Mouse (Mus musculus): ENCODE results near the gene Phf21b. TPM values are rescaled to one million over a fixed set of nuclear protein-coding genes. Genes with fewer than 3 reads are reported as not detected.
"Not testable (repeated sequence)": the region's sequence is repeated elsewhere in the genome, so short reads cannot be mapped to it uniquely, and the experiment has no call there.

Gene Phf21b
- polyA plus RNA-seq (2012; rRNA removed): 2.1 and 5.1 TPM in 2 replicates

GRCm38 (mm10) chr15:84856006-84856995 is at the start of gene Phf21b:
TSS of gene Phf21b (minus strand) at chr15:84856049.
- Histone ChIP-seq H3K4me3 (ENCODE audit: low read depth, low read length) (peak within 1 kb of the TSS; percentile 72), H3K4me1 (ENCODE audit: control insufficient read depth, insufficient read depth, insufficient read length, low read length) (peaks cover 18% of the 10 kb centered on the region), H3K27ac (ENCODE audit: insufficient read depth, low read depth, low read length) (peak within 1 kb of the TSS; percentile 59), H3K36me3 (ENCODE audit: control insufficient read depth, insufficient read depth, low read length) (no peaks in the 10 kb centered on the region), H3K27me3 (ENCODE audit: control insufficient read depth, insufficient read depth, low read length) (0 out of 2 replicates have a peak, but pooled peaks cover 10% of the 10 kb centered on the region)
- under 1% methylated on average over 76 of the region's 76 CpGs for WGBS
- TF ChIP-seq CTCF (IDR thresholded peaks at IDR 0.05; ENCODE audit: extremely low read depth, insufficient read length, insufficient replicate concordance, low read depth, low read length): no peak
- no peak for TF ChIP-seq POLR2A (IDR thresholded peaks at IDR 0.05; ENCODE audit: low read depth, low read length)

- Histone ChIP-seq H3K36me3 (ENCODE audit: control insufficient read depth, insufficient read depth, low read length) (no peaks in the 10 kb centered on the region), H3K27me3 (ENCODE audit: control insufficient read depth, insufficient read depth, low read length) (no peaks in the 10 kb centered on the region), H3K27ac (ENCODE audit: insufficient read depth, low read depth, low read length) (no peak overlapping the region), H3K4me1 (ENCODE audit: control insufficient read depth, insufficient read depth, insufficient read length, low read length) (no peaks in the 10 kb centered on the region), H3K4me3 (ENCODE audit: low read depth, low read length) (no peak overlapping the region)
- WGBS: 77% methylated on average over 7 of the region's 7 CpGs
- no peak for TF ChIP-seq CTCF (IDR thresholded peaks at IDR 0.05; ENCODE audit: extremely low read depth, insufficient read length, insufficient replicate concordance, low read depth, low read length)
- TF ChIP-seq POLR2A (IDR thresholded peaks at IDR 0.05; ENCODE audit: low read depth, low read length): no peak
Measured at GRCm38 (mm10) chr15:84903843-84904385, 48.1 kb upstream of the Phf21b start.

GRCm38 (mm10) chr15:84898077-84898476 is 42.2 kb upstream of the Phf21b start:
- Histone ChIP-seq H3K4me1 (ENCODE audit: control insufficient read depth, insufficient read depth, insufficient read length, low read length) (peaks cover 2% of the 10 kb centered on the region; the same call in 1 of the 2 replicates), H3K27me3 (ENCODE audit: control insufficient read depth, insufficient read depth, low read length) (no peaks in the 10 kb centered on the region), H3K4me3 (ENCODE audit: low read depth, low read length) (no peak overlapping the region), H3K36me3 (ENCODE audit: control insufficient read depth, insufficient read depth, low read length) (no peaks in the 10 kb centered on the region), H3K27ac (ENCODE audit: insufficient read depth, low read depth, low read length) (no peak overlapping the region)
- 14% methylated on average over 7 of the region's 7 CpGs for WGBS
- no peak for TF ChIP-seq CTCF (IDR thresholded peaks at IDR 0.05; ENCODE audit: extremely low read depth, insufficient read length, insufficient replicate concordance, low read depth, low read length)
- TF ChIP-seq POLR2A (IDR thresholded peaks at IDR 0.05; ENCODE audit: low read depth, low read length): no peak

- Histone ChIP-seq H3K4me3 (ENCODE audit: low read depth, low read length) (no peak overlapping the region), H3K36me3 (ENCODE audit: control insufficient read depth, insufficient read depth, low read length) (no peaks in the 10 kb centered on the region), H3K27me3 (ENCODE audit: control insufficient read depth, insufficient read depth, low read length) (no peaks in the 10 kb centered on the region), H3K4me1 (ENCODE audit: control insufficient read depth, insufficient read depth, insufficient read length, low read length) (peaks cover 2% of the 10 kb centered on the region; the same call in 1 of the 2 replicates), H3K27ac (ENCODE audit: insufficient read depth, low read depth, low read length) (no peak overlapping the region)
- TF ChIP-seq POLR2A (IDR thresholded peaks at IDR 0.05; ENCODE audit: low read depth, low read length) (no peak), CTCF (IDR thresholded peaks at IDR 0.05; ENCODE audit: extremely low read depth, insufficient read length, insufficient replicate concordance, low read depth, low read length) (no peak)
- WGBS: 58% methylated on average over 1 of the region's 1 CpGs
Measured at GRCm38 (mm10) chr15:84896664-84897063, 40.8 kb upstream of the Phf21b start.

GRCm38 (mm10) chr15:84896216-84896615 is 40.4 kb upstream of the Phf21b start:
- not testable (repeated sequence) for H3K36me3 ChIP-seq (ENCODE audit: control insufficient read depth, insufficient read depth, low read length); H3K4me3 ChIP-seq (ENCODE audit: low read depth, low read length); H3K27me3 ChIP-seq (ENCODE audit: control insufficient read depth, insufficient read depth, low read length); H3K4me1 ChIP-seq (ENCODE audit: control insufficient read depth, insufficient read depth, insufficient read length, low read length); H3K27ac ChIP-seq (ENCODE audit: insufficient read depth, low read depth, low read length)
- 27% methylated on average over 10 of the region's 10 CpGs for WGBS

- Histone ChIP-seq H3K4me1 (ENCODE audit: control insufficient read depth, insufficient read depth, insufficient read length, low read length) (peaks cover 2% of the 10 kb centered on the region; the same call in 1 of the 2 replicates), H3K36me3 (ENCODE audit: control insufficient read depth, insufficient read depth, low read length) (no peaks in the 10 kb centered on the region), H3K4me3 (ENCODE audit: low read depth, low read length) (no peak overlapping the region), H3K27ac (ENCODE audit: insufficient read depth, low read depth, low read length) (no peak overlapping the region), H3K27me3 (ENCODE audit: control insufficient read depth, insufficient read depth, low read length) (no peaks in the 10 kb centered on the region)
- under 1% methylated on average over 3 of the region's 3 CpGs for WGBS
- no peak for TF ChIP-seq POLR2A (IDR thresholded peaks at IDR 0.05; ENCODE audit: low read depth, low read length)
- peak; percentile 77; the same call in 1 of the 2 replicates for TF ChIP-seq CTCF (IDR thresholded peaks at IDR 0.05; ENCODE audit: extremely low read depth, insufficient read length, insufficient replicate concordance, low read depth, low read length)
Measured at GRCm38 (mm10) chr15:84891658-84892057, 35.8 kb upstream of the Phf21b start.

- no peak for TF ChIP-seq POLR2A (IDR thresholded peaks at IDR 0.05; ENCODE audit: low read depth, low read length)
- TF ChIP-seq CTCF (IDR thresholded peaks at IDR 0.05; ENCODE audit: extremely low read depth, insufficient read length, insufficient replicate concordance, low read depth, low read length): no peak
- Histone ChIP-seq H3K27me3 (ENCODE audit: control insufficient read depth, insufficient read depth, low read length) (no peaks in the 10 kb centered on the region), H3K4me3 (ENCODE audit: low read depth, low read length) (no peak overlapping the region), H3K36me3 (ENCODE audit: control insufficient read depth, insufficient read depth, low read length) (no peaks in the 10 kb centered on the region), H3K4me1 (ENCODE audit: control insufficient read depth, insufficient read depth, insufficient read length, low read length) (0 out of 2 replicates have a peak, but pooled peaks cover 2% of the 10 kb centered on the region), H3K27ac (ENCODE audit: insufficient read depth, low read depth, low read length) (no peak overlapping the region)
- WGBS: 44% methylated on average over 3 of the region's 3 CpGs
Measured at GRCm38 (mm10) chr15:84891246-84891645, 35.4 kb upstream of the Phf21b start.

Data from small intestine, adult 2 months (tissue).